ENCODE assay signal across 17 mouse cellular contexts in genomic region chr4:145337906-145338858, GRCm38 (mm10). TPM values are rescaled to one million over a fixed set of nuclear protein-coding genes. Genes with fewer than 3 reads are reported as not detected.
"Had no signal": no experiment of that assay in that cellular context is flagged by ENCODE, and none has a peak within 500 bp of the region (broad histone marks: within the 10 kb centered on the region; RNA-seq: fewer than 3 reads in every experiment).

No protein-coding gene starts in this region.

- ATAC-seq: liver, embryonic 12.5 days had no signal

- H3K36me3 ChIP-seq: kidney, embryonic 15.5 days; limb, embryonic 12.5 days; limb, embryonic 15.5 days; liver, embryonic 12.5 days; liver, embryonic 15.5 days; stomach, embryonic 15.5 days had no signal

- H3K4me1 ChIP-seq: kidney, embryonic 15.5 days; limb, embryonic 12.5 days; limb, embryonic 15.5 days; liver, embryonic 12.5 days; liver, embryonic 15.5 days; stomach, embryonic 15.5 days had no signal

- H3K27me3 ChIP-seq: kidney, embryonic 15.5 days; limb, embryonic 12.5 days; limb, embryonic 15.5 days; liver, embryonic 12.5 days; liver, embryonic 15.5 days; stomach, embryonic 15.5 days had no signal

- H3K4me2 ChIP-seq: kidney, embryonic 15.5 days; limb, embryonic 12.5 days; limb, embryonic 15.5 days; liver, embryonic 12.5 days; liver, embryonic 15.5 days; midbrain, embryonic 11.5 days; stomach, embryonic 15.5 days had no signal

- H3K9ac ChIP-seq: kidney, embryonic 15.5 days; limb, embryonic 12.5 days; limb, embryonic 15.5 days; liver, embryonic 12.5 days; liver, embryonic 15.5 days; stomach, embryonic 15.5 days had no signal

- H3K4me3 ChIP-seq: kidney, embryonic 15.5 days; left cerebral cortex, adult 2 months; limb, embryonic 12.5 days; limb, embryonic 15.5 days; liver, embryonic 12.5 days; liver, embryonic 15.5 days; stomach, embryonic 15.5 days had no signal

- H3K9me3 ChIP-seq: kidney, embryonic 15.5 days; limb, embryonic 12.5 days; limb, embryonic 15.5 days; liver, embryonic 12.5 days; liver, embryonic 15.5 days; stomach, embryonic 15.5 days had no signal

- H3K27ac ChIP-seq: kidney, embryonic 15.5 days; left cerebral cortex, adult 2 months; limb, embryonic 12.5 days; limb, embryonic 15.5 days; liver, embryonic 12.5 days; liver, embryonic 15.5 days; stomach, embryonic 15.5 days had no signal

- DNase-seq: kidney, postnatal 10 days; kidney, postnatal 36 days; layer of hippocampus, postnatal 36 days; lung, adult 2 months; lung, postnatal 14 days; lung, postnatal 4 days; midbrain, embryonic 14.5 days; thymus, postnatal 25 days had no signal

RNA-seq across cellular contexts. Expression of gene Tnfrsf8, which starts 23.2 kb away (rescaled TPM):
- polyA plus RNA-seq: liver, embryonic 12.5 days; neural tube, embryonic 14.5 days had no signal
